Mouse (Mus musculus) spleen, postnatal 36 days (tissue): ENCODE measurements around the gene Ccnb1.
"Not testable (repeated sequence)": the region's sequence is repeated elsewhere in the genome, so short reads cannot be mapped to it uniquely, and the experiment has no call there.

Source experiments
- DNase-seq, 2 experiments: peaks; one replicate each; pipeline ENCODE4 v3.0.0; 2022; ENCODE audit warnings: low spot score in 2 of 2, mixed read lengths in 1 of 2

Ccnb1 gene

DNA sequence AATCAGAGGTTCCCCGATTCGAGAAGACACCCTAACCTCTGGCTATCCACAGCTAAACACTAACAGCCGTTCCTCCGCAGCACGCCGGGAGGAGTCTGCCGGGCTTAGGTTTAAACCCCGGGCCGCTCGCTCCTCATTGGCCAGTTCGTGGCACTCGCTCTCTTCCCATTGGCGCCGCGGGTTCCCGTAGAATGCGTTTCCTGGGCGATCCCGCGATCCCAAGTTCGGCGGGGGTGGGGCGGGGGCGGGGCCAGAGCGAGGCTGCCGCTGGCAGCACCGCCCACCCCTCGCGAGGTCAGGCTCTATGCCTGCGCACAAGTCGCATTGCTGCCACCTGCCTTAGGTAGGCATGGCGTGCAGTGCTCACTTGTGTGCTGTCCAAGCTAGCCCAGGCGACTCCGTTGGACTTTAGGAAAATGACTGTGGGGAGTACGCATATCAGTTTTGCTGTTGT, at the start of gene Ccnb1:
TSS of gene Ccnb1 (minus strand) at position 157 of the 454 bp plus-strand sequence.
- DNase-seq: peak; percentile 84 to 89

- no peak for DNase-seq
Measured at GRCm38 (mm10) chr13:100834777-100835176, 48.4 kb upstream of the Ccnb1 start.

DNA sequence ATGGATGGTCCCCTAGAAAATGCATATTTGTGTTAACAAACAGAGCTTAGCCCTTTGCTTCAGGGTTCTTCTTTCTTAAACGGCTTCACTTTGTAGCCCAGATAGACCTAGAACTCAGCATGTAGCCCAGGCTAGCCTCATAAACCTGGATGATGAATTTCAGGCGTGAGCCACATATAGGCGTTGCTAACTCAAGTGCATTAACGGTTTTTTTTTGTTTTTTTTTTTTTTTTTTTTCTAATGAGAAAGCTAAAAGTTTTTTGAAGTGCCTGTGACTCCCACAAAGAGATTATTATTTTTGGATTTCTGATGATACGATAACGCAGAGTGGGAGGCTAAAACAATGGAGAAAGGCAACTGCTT, 47.3 kb upstream of the Ccnb1 start:
- no peak for DNase-seq

DNA sequence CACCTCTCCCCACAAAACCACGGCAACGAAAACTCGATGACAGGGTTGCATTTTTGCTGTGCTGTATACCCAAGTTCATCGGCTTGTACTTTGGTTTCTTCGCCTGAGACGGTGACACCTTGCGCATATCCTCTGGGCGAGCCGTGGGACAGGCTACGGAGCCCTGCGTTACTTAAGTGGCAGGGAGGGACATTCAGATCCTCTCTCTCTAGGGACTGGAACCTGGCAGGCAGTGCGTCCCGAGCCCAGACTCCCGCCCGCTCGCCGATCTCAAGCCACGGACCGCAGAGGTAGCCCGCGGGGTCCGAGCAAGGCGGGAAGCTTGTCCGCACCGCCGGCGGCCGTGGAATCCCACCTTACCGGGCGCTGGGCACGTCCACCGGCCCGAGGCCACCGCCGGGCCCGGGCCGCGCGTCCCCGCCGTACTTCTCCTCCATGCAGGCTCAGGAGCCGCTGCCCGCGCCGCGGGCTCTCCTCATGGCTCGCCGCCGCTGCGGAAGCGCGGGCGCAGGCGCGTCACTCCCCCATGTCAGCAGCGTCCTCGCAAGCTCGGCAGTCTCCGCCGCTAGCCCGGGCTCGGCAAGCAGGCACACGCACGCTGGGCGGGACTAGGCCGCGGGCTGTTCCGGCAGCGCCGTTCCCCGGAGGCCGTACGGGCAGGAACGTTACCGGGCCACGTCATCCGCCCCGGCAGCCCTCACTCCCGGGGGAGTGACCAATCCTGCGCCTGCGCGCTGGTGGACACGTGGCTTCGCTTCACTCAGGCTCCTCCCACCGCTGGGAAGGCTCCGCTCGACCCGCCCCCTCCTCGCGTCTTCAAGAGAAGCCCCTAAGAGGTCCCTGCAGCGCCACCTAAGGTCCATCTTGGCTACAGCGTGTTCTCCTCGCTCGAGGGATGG, 46.6 kb upstream of the Ccnb1 start, which contains the start of gene Slc30a5:
TSS of gene Slc30a5 (minus strand) at position 687 of the 899 bp plus-strand sequence.
- DNase-seq: peak; percentile 99 to 100

DNA sequence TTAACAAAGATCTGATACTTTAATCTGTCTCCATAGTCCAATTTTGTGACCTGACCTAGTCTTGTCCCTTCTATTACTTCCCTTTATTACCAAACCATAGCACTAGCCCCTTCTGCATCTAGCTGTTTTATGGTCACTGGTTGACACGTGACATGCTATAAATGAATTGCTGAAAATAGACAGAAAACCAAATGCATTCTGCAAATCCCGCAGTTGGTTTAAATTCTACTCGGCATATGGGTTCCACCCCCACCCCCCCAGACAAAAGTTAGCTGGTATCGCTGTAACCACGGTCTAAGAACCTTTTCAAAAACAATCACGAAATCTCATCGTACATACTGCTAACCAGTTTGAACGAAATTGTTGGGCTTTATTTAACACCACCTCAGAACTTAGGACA, 45.8 kb upstream of the Ccnb1 start:
- DNase-seq: peak in 1 of 2 experiments; percentile 20

GRCm38 (mm10) chr13:100831123-100831522, 44.8 kb upstream of the Ccnb1 start:
- no peak for DNase-seq

- no peak for DNase-seq
Measured at GRCm38 (mm10) chr13:100825627-100826410, 39.4 kb upstream of the Ccnb1 start.

DNA sequence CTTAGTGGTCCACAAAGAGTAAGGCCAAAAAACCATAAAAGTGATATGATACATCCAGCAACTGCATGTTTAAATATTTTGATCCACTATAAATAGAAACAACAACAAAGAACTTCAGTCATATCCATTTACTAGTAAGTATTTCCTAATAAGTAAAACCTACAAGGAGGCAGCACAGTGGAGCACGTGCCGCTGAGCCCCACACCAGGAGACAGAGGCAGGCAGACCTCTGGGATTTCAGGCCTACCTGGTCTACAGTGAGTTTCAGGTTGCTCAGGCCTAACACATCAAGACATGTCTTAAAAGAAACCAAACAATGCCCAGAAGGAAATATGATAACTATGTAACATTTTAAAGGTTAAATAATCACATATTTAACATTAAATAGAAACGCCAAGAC, 38.5 kb upstream of the Ccnb1 start:
- DNase-seq: no peak

DNA sequence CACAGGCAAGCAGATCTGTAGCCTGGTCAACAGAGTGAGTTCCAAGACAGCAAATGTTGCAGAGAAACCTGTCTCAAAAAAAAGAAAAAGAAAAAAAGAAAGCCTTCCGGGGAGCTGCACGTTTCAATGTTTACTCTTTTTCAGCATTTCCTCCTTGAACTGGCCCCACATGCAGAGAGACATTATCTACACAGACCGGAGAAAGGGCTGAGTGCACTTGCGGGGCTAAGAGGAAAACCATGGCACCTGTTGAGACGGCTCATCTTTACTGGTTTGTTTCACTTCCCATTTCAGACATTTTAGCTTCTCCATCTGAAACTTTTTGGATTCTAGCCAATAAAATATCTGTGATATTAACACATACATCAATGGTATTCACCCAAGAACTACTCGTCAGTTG, 37.9 kb upstream of the Ccnb1 start:
- DNase-seq: peak; percentile 80 to 84

DNA sequence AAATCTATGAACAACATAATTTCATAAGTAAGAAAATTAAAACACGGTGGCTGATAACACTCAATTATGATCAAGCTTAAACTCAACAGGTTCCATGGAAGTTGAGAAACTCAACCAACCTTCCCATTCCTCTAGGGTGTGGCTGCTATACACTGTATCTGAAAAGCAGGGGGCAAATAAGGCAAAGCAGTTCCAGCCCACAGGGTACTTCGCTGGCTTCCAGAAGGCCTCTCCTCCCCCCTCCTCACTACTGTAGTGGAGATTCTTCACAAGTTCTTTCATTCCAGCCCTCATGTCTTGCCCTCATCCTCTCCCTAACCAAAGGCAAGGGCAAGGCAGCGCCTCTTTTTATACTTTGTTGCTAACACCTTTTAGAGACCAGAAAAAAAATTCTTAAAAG, 37.5 kb upstream of the Ccnb1 start:
- no peak for DNase-seq

DNA sequence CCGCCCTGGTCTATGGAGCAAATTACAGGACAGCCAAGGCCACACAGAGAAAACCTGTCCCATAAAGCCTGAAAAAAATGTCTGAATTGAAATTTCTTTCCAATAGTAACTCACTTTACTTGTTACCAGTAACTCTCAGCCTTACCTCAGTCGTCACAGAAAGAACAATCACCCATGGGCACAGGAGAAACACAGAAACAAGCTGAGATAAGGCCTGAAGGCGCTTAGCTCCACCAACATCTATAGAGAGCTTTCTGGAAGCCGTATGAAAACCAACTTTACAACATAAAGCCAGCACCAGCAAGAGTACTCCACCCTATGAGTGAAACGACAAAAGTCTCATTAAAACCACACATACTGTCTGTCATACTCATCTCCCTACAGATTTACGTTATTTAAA, 28.1 kb upstream of the Ccnb1 start:
- DNase-seq: no peak

DNA sequence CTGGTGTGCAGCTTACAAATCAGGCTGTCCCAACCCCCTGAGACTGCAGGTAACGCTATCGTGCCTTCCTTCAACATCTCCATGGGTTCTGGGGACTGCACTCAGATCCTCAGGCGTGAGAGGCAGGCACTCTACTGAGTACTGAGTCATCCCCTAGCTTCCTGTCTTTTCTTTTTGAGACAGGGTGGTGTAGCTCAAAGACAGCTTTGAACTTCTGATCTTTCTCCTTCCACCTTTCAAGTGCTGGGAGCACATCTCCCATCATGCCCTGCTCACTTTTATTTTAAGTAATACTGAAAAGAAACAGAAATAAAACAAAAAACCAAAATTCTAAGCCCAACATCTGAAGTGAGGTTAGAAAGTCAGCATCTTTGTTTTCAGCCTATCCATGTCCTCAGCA, 19.4 kb upstream of the Ccnb1 start:
- no peak for DNase-seq

- no peak for DNase-seq
Measured at GRCm38 (mm10) chr13:100797171-100797570, 10.8 kb upstream of the Ccnb1 start.

- DNase-seq: no peak
Measured at GRCm38 (mm10) chr13:100789083-100789482, 2.7 kb upstream of the Ccnb1 start.

DNA sequence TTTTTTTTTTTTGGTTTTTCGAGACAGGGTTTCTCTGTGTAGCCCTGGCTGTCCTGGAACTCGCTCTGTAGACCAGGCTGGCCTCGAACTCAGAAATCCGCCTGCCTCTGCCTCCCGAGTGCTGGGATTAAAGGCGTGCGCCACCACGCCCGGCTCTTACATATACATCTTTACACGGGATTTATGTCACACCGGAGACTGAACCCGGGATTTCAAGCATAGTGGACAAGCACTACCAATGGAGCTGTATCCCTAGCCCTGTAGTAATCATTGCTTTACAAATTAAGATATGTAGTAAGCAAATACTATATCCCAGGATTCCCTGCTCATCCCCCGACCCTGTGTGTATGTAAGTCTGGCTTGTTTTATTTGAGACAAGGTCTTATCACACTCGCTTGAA, 1.7 kb upstream of the Ccnb1 start:
- not testable (repeated sequence) for DNase-seq

- DNase-seq: no peak
Measured at GRCm38 (mm10) chr13:100787316-100788010, 1.1 kb upstream of the Ccnb1 start.

DNA sequence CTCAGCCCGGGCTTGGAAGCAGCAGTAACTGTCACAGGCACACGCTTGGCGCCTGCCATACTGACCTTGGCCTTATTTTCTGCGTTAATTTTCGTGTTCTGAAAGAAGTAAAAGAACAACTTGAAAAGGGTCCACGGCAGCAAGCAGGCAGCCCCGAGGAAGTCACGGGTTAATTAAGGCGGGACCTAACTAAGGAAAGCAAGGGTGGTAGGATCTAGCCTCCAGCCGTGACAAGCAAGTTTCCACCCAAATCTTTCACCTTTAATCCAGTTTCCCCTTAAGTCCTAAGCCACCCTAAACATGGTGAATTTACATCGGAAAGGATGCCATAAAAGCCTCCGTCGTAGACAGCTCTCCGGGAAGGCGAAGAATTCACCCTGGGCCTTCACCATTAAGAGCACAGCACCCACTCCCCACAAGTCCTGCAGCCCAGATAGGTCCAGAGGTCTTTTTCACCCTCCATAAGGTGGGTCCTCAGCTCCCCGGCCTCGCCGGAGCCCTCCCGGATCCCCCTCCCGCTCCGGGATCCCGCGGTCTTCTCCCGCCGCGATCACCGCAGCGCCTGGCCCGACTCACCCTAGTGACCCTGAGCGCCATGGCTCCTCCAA, 460 bp downstream of the Ccnb1 start:
- DNase-seq: peak; percentile 5 to 16

DNA sequence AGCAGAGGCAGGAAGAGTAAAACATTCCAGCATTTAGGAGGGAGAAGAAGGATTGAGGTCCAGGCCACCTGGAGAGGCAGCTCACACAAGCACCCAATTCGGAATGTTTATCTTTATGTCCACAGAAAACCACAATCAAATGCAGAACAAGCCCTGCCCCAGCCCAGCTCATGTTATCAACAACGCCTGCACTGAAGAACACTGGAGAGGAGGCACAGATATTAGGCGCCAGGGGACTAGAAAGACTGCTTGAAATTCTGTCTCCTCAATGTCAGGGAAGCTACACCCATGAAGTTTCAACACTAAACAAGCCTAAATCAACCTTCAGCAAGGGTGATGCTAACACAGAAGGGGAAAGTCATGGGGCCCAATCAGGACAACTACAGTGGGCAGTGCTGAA, 8.9 kb downstream of the Ccnb1 start:
- DNase-seq: peak; percentile 17 to 34

GRCm38 (mm10) chr13:100776710-100777109, 9.7 kb downstream of the Ccnb1 start:
- no peak for DNase-seq

DNA sequence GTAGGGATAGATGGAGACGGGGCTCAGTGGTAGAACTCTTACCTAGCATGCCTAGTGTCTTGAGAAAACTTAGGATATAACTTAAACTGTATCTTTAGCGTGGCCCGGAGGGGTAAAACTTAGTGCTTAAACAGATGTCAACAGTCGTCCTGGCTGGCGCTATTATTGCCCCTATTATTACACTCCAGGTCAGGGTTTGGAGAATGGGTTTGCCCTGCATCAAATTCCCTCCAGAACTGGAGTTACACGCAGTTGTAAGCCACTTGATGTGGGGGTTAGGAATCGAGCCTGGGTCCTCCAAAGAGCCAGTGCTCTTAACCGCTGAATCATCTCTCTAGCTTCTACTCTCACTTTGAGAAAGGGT, 10.3 kb downstream of the Ccnb1 start:
- no peak for DNase-seq

GRCm38 (mm10) chr13:100775252-100776055, 10.9 kb downstream of the Ccnb1 start, which contains the start of gene Cenph:
Gene Cenph, minus strand, starts transcription at chr13:100775899.
- peak; percentile 83 to 88 for DNase-seq
